Mouse (Mus musculus) right cerebral cortex, postnatal 4 days (tissue): ENCODE data around the gene Tvp23a.

Experiments used
- DNase-seq: peaks from one replicate; pipeline ENCODE4 v3.0.0-alpha.2; 2022

The Tvp23a gene

DNA sequence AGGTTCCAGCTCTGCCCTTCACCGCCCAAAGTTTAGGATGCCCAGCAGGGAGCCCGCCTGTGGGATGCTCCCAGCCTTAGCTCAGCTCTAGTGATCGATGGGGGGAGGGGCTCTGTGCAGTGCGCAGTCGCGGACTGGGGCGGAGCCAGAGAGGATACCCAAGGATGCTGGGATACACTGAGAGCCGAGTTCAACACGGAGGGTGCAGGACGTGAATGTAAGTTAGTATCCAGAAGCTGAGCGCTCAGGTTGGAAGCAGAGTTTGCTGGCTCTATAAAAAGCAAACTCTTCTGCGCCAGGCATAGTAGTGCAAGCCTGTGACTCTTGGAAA, at the start of gene Tvp23a:
Tvp23a (minus strand) TSS at position 99 of the 331 bp plus-strand sequence.
- DNase-seq: peak; percentile 92

DNA sequence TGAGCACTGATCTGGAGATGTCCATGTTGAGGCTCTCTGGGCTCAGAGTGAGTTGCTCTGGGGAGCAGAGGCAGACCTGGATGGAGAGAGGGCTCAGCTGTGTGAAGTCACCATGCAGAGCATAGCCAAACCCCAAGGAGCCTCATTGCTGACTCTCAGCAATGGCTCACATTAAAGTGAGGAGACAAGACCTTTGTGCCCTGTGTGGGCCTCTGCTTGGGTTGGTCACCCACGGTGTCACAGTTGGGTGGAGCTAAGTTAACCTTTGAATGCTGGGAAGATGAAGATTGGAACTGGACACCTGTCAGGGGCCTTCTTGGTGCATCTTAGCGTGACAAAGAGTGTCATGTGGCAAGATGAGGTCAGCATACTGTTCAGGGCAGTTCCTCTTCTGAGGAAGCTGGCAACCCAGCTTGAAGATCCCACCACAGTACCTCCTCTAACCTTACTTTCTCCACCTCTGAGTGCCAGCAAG, 48.7 kb upstream of the Tvp23a start:
- DNase-seq: no peak

DNA sequence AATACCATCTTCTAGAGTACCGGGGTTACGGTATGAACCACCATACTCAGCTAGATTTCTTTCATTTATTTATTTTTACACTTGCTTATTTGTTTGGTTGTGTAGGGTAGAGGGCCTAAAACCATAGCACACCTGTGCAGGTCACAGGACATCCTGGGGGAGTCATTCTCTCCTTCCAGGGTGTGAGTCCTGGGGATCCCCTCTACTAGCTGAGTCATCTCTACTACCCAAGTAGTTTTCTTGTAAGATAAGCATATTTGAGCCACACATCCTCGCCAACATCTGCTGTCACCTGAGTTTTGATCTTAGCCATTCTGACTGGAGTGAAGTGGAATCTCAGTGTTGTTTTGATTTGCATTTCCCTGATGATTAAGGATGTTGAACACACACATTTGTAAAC, 45.4 kb upstream of the Tvp23a start:
- DNase-seq: no peak

DNA sequence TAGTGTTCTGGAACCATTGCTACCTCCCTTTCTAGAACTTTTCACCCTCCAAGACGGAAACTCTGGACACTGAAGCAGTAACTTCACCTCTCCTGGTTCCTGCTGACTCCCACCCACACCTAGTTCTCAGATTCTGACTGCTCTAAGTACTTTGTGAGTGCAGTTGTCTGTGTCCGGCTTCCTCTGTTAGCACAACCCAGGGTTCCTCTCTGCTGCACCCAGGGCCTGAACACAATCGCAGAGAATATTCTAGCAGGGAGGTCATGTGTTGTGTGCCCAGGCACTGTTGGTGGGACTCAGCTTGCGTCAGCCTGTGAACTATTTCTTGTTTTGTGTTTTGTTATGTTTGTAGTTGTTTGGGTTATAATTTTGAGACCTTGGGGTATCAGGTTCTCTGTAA, 44.6 kb upstream of the Tvp23a start:
- DNase-seq: no peak

DNA sequence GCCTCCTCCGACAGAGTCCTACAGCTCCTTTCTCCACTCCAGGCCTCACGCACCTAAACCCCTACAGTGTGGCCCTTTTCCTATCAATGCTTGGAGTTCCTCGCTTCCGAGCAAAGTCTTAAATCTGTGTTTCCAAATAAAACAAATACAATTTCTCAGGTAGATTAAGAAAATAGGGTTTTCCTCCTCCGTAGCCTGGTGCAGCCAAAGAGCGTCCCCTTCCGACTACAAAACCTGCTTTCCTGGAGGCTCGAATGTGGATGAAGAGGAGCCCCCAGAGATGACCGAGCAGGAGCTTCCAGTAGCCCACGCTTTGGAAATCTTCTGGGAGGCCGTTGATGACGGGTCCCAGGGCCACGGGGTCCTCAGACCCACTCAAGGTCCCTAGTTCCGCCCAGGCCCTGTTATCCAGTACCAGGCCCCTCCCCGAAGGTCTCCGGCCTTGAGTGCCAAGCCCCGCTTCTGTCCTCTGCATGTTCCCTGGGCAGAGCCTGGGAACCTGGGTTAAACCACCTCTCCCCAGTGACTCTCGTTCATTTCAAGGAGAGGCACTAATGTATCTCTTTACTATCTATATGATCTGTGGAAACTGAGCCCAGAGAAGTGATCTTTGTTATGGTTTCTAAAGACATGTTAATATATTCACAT, 43.5 kb upstream of the Tvp23a start:
- DNase-seq: no peak

DNA sequence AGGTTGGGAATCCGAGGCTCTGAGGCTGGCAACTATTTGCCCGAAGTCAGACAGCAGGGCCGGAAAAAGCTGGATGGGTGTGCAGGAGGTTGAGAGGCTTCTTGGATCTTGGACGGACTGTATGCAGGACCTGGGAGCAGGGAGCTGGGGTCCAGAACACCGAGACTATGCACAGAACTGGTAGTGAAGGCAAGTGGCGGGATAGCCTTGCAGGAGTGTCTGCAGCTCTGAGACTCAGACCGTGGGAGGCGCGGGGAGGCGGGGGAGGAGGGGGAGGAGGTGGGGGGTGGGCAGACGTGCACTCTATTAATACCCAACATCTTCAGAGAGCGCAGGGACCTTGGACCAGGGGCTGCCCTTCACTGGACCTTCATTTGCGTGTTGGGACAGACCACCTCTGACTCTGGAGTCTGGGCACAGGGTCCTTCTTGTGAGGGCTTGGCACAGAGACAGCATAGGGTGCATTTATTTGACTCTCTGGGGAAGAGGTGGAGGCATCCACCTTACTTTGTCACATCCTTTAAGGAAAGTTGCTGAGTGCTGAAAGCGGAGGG, 42.8 kb upstream of the Tvp23a start:
- no peak for DNase-seq

DNA sequence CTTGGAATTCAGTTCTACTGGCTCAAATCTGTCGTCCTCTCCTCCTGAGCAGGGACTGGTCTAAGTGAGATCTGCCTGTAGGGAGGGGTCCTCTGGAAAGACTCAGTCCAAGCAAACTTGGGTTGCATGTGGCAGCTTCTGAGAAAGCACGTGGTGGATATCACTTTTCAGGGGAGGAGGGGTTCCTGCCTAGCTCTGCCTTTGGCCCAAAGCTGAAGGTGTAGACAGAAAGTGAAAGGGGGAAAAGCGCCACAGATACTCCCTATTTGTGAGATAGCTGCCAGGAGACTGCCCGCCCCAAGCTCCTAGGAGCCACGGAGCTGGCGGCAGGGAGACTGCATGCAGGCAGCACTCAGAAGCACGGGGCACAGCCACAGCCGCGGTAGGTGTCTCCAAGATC, 42.3 kb upstream of the Tvp23a start:
- DNase-seq: no peak

DNA sequence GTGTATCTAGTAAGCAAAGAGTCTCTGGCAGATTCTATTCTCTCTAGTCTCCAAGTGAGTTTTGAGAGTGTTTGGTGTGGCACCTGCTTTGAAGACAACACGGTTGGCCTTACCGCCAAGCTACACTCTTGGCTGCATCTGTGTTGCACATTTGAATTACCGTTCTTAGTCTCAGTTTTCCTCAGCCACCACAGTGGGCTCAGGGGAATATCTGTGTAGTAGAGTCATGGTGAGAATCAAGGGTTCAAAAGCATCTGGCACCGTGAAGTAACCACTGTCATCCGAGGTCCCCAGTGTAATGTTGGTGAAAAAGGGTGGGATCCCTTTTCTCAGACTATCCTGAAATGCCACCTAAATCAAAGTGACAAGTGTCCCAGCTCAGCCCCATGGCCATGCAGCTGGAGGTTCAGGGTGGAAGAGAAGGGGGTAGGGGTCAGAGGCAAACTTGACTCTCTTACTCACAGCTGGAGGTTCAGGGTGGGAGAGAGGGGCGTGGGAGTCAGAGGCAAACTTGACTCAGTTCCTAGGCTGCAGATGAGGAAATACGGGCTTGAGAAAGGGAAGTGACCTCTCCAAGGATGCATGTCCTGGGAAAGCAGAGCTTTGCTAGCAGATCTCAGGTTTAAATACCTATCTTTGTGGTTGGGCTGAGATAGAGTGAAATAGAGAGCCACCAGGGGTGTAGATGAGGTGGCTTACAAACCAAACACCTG, 41.8 kb upstream of the Tvp23a start:
- no peak for DNase-seq

DNA sequence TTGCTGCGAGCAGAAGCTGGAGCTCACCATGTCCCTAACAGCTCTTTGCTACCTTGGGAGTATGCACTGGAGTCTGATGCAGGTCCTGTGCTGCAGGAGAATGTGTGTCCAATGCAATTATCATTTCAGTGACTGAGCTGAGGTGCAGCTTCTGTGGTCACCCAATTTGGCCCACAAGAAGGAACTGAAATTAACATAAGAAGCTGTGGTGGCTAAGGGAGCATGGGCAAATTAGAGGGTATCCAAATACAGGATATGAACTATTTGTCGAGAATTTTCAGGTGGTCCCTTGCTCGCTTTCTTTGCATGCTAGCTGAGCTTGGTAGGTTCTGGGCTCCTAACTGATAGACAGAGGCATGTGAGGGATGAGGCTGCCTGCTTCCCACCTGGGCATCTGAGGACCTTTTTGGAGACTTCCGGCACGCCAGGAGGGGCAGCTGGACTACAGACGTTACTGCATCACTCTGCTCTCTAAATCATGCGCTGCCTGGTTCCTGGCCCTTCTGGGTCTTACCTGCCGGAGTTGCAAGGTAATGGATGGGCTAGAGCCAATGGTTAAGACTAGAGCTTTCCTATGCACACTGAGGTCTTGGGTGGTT, 40.8 kb upstream of the Tvp23a start:
- no peak for DNase-seq

DNA sequence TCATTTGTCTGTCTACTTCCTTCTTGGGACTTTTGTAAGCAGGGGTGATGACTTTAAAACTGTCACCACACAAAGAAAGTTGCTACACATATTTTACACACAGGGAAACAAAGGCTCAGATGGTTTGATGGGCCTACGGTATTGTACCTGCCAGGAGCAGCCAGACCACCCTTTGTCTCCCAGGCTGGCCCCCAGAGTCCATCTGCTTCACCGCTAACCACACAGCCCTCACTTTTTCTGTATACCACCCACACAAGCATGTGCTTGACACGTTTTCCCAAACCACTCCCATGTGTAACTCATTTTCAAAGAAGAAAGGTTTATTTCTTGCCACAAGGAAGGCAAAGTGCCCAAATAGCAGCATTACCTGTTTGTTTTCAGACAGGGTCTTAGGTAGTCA, 39.8 kb upstream of the Tvp23a start:
- DNase-seq: no peak

DNA sequence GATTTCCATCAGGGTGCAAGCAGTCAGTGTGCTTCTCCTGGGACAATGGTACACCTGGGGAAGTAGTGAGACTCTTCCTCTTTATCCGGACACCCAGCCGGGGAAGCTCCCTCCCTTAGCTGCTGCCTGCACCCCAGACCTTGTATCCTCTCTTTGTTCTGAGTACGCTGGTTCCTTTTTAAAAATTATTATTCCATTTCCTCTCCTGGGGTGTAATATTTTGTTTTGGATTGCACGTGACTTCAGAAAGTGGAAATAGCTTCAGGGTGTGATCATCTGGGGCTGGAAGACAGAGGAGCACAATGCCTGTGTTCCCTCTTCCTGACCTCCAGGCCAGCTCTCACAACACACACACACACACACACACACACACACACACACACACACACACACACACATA, 35.2 kb upstream of the Tvp23a start:
- DNase-seq: no peak

DNA sequence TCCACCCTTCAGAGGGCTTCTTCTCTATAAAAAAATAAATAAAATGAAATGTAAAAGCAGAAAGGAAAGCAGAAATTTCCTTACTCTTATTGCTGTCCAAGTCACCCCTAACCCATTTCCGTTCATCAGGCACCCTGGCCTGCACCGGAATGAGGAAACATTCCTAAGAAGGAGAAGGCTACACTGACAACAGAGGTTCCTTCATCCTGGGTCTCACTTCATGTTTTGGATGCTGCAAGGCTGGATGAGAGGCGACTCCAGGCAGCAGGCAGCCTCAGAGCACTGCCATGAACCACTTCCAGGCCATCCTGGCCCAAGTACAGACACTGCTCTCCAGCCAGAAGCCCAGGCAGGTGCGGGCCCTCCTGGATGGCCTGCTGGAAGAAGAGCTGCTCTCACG, 32.7 kb upstream of the Tvp23a start, which contains the start of gene Ciita:
Ciita (plus strand) TSS at position 203 of the 400 bp plus-strand sequence.
- no peak for DNase-seq

DNA sequence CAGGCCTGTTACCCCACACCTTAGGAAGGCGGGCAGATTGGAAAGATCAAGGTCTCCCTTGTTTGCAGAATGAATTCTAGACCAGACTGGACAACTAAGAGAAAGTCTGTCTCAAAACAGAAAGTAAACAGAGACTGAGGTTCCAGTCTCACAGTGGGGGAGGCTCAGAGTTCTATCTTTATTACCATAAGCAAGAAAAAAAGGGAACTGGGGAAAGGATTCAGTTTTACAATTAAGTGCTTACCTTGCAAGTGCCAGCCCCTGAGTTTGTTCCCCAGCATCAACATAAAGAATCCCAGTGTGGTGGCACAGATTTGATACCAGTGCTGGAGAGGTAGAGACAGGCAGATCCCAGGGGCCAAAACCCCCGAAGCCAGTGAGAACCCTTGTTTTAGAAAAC, 28.8 kb upstream of the Tvp23a start:
- no peak for DNase-seq

DNA sequence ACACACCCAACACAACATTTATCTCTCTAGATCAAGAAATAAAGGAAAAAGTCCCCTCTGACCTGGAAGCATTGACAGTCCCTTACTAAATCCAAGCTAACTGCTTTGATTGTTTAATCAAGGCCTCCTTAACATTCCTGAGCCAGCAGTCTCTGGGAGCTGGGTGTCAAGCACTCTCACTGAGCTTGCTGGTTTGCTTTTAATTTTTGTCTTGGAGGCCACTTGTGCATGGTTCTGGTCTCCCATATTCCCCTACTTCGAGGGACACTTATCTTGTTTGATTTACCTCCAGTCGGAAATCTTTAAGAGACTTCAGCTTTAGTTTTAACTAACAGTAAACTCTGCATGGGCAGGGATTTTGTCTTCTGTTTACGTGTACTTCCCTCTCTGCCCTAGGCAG, 27.8 kb upstream of the Tvp23a start:
- no peak for DNase-seq

DNA sequence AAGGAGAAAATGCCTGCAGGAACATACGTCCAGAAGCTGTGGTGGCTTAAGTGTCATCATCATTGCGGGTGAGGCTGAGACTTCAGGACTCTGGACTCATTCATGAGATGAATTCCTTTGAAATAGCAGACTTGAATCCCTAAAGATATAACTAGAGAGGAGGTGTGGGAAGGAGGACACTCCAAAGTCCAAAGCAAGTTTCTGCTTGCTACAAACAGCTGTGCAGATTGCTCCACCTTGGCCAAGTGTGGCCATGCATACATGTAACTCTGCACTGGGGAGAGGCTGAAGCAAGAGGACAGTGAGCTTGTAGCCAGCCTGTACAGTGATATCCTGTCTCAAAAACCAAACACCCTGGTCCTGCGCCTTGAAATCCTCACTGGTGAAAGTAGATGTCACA, 24.8 kb upstream of the Tvp23a start:
- DNase-seq: no peak

DNA sequence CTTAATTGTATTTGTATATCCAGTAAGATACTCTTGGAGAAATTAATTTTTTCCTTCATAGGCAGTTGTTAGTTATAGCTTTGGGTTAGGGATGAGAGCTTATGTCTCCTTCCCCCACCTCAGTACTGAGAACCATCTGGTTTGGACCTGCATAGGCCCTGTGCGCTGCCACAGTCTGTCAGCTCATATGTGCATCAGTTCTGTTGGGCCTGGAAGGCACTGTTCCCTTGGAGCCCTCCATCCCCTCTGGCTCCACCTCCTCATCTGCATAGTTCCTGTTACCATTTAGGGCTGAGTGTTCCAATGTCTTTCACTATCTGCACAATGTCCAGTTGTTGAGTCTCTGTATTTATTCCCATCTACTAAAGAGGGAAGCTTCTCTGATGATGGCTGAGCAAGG, 21.0 kb upstream of the Tvp23a start:
- no peak for DNase-seq

DNA sequence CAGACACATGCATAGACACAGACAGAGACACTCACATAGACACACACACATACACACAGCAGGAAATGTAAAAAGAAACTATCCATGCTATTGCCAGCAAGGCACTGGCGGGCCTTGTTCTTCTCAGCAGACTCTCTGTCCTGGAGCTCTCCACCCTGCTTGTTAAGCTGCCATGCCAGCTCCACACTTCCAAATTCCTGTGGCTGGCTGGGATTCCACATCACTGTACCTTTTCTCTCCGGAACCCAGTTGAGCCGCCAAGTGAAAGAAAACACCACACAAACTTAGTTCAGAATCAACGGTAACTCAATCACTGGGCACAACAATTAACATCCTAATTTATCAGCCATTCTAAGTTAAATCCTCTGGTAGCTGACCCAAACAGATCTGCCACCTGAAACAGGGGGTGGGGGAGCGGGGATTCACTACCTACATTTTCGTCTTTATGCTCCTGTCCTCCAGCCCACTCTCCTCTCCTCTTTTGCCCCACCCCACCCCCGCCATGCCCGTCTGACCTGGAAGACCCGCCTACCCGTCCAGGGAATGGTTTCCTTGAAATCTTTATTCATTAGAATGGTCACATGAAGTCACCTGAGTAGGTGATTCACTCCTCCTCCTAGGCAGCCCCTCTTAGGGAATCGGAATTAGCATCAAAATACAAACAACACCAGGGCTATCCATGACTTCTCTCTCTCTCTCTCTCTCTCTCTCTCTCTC, 20.4 kb upstream of the Tvp23a start:
- no peak for DNase-seq

DNA sequence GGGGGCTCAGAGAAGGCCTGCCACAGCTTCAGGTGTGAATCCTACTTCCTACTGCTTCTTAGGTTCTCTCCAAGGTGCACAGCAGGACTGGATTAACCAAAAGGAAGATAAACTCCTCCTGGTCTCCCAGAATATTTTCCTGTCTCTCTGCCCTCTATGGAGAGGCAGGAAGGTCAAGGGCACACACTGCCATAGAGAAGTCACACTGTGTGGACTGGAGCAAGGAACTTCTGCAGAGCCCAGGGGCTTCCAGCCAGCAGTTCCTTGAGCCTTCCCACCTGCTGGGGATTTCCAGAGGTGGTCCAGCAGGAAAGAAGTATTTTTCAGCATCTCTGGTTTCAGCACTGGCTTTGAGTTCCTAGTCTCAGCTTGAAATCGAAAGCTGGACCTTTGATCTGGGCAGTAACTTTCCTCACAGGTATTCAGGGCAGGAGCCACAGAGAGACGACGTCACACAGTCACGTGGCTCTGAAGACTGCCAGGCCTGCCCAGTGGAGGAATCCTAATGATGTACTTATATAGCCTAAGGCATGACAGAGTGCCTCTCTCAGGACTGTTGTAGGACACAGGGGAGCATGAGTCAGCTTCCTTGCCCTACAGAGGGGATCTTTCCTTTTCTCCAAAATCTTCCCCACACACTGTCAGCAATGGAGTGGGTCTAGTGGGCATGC, 18.0 kb upstream of the Tvp23a start:
- no peak for DNase-seq

DNA sequence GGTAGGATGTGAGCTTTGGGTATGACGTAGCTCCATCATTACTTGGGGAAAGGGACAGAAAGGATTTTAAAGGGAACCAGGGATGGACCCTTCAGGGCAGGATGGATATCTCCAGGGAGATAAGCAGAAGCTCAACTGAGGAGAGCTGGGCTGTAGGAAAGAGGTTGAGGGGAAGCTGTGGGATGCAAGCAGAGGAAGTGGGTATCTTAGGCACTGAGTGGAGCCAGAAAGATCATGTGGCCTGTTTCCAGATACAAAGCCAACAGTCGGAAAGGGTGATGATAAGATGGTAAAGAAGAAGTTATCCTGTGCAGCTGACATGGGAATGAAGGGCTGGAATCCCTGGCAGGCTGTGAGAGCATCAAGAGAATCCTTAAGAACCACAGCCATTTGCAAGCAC, 14.0 kb upstream of the Tvp23a start:
- no peak for DNase-seq

DNA sequence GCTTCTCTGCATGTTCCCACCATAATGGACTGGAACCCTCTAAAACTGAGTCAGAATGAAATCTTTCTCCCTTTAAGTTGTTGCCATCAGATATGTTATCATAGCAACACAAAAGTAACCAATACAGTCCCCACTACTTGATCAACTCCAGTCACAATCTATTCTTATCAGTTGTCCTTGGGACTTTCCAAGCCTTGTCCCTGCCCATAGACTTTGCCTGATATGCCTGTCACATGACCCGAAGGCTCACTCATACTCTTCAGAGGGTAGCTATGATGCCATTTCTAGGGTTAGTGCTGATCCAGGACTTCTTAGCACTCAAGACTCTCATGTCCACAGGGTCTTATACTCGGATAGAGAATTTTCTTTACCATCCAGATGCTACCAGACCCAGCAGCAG, 13.0 kb upstream of the Tvp23a start:
- DNase-seq: no peak

DNA sequence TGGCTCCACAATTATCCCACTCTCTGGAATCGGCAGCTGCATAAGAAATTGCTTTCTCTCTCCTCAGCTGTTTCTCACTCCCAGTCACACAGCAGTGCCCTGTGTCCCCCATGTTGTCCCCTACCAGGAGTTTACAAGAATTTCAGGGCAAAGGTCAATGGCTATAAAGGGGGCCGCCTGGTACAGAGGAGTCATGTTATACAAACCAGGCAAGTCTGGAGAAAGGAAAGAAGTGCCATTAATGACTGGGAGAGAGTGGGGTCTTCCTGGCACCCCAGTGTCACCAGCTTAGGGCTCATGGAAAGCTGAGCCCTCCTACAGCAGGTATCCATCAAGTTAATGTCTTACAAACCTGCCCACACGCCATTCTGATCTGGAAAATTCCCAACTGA, 7.4 kb upstream of the Tvp23a start:
- DNase-seq: no peak

DNA sequence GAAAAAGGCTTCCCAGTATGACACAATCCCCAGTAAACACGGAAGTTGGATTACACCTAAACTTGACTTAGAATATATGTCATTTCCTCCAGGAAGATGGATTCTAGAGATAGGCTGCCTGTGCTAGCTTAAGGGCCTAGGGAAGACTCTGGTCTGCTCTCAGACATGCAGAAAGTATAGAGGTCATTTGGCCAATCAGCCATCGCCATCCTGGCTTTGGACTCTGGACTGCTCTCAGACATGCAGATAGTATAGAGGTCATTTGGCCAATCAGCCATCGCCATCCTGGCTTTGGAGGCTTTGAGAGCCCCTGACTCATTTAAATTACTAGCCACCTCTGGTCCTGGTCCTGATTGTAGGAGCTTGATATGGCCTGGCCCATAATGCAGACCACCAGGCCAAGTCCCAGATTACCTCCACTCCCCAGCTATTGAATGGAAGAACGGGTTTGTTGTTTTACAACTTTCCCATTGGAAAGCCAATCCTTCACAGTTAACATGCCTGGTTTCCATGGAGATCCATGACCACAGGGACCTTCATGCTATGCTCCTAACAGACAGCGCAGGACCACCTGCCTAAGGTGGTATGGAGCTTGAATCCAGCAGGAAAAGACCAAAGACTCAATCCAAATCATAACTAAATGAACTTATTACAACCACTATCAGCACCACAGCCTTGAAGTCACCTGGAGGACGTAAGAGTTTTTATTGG, 6.9 kb upstream of the Tvp23a start:
- no peak for DNase-seq
